Mouse (Mus musculus): ENCODE results near the gene Ube2d3. TPM values are rescaled to one million over a fixed set of nuclear protein-coding genes. Genes with fewer than 3 reads are reported as not detected.

The Ube2d3 gene
- 100 to 1,000 TPM; 380 to 413 TPM for total RNA-seq (2023)

GRCm38 (mm10) chr3:135437758-135438495 is at the start of gene Ube2d3:
TSS of gene Ube2d3 (plus strand) at chr3:135438149.

GRCm38 (mm10) chr3:135423608-135424212 is 14.2 kb upstream of the Ube2d3 start, which contains the start of gene Cisd2:
TSS of gene Cisd2 (minus strand) at chr3:135423925.

GRCm38 (mm10) chr3:135485128-135485899 is 47.4 kb downstream of the Ube2d3 start, which contains the start of gene Manba:
TSS of gene Manba (plus strand) at chr3:135485611.

Other genes starting within 250 kb of the Ube2d3 start
- gene Cenpe, start 225.6 kb upstream of the Ube2d3 start, total RNA-seq (2023) = 10 to 100 TPM; 32.1 to 39.7 TPM
- not detected for gene Bdh2, start 156.9 kb upstream of the Ube2d3 start, total RNA-seq (2023)
- not detected for gene Slc9b2, start 130.4 kb upstream of the Ube2d3 start, total RNA-seq (2023)
- 1 to 10 TPM in 1 of 2 experiments, not detected in 1; 1.4 TPM for gene Slc9b1, start 90.1 kb upstream of the Ube2d3 start, total RNA-seq (2023)
- 10 to 100 TPM; 18.8 to 18.9 TPM for gene Cisd2, start 14.2 kb upstream of the Ube2d3 start, total RNA-seq (2023)
- gene Manba, start 47.5 kb downstream of the Ube2d3 start, total RNA-seq (2023) = 10 to 100 TPM; 20.2 to 23.6 TPM

Measured in neutrophil, adult 83 days (primary cell).